Mouse (Mus musculus) liver, adult 2 months (tissue): ENCODE measurements around the gene Ppp1r9a. TPM values are rescaled to one million over a fixed set of nuclear protein-coding genes. Genes with fewer than 3 reads are reported as not detected.
"Not testable (repeated sequence)": the region's sequence is repeated elsewhere in the genome, so short reads cannot be mapped to it uniquely, and the experiment has no call there.

Source experiments
- DNase-seq: peaks from one replicate; pipeline ENCODE4 v3.0.0-alpha.2; 2011; ENCODE audit warnings: low read depth, low spot score; ENCODE audit errors: extremely low read depth
- H3K27ac ChIP-seq: fragments of 200-500 bp; replicated peaks from 2 replicates; pipeline ENCODE4 v1.5.1; 2012; ENCODE audit warnings: low read depth, mild to moderate bottlenecking, control low read depth, inconsistent platforms, low read length; ENCODE audit not compliant: insufficient read depth
- H3K27me3 ChIP-seq: fragments of 200-500 bp; 2 replicates; pipeline ENCODE4 v1.6.1; 2012; ENCODE audit warnings: mild to moderate bottlenecking, moderate library complexity, low read length, inconsistent platforms; ENCODE audit not compliant: control insufficient read depth, insufficient read depth
- H3K36me3 ChIP-seq: fragments of 200-500 bp; 2 replicates; pipeline ENCODE4 v1.6.1; 2012; ENCODE audit warnings: low read length, inconsistent platforms; ENCODE audit not compliant: control insufficient read depth, insufficient read depth
- H3K4me1 ChIP-seq: fragments of 200-500 bp; 2 replicates; pipeline ENCODE4 v1.6.1; 2011; ENCODE audit warnings: low read length; ENCODE audit not compliant: control insufficient read depth, insufficient read depth
- H3K4me3 ChIP-seq: fragments of 200-500 bp; 2 replicates; pipeline ENCODE4 v1.5.1; 2011; ENCODE audit warnings: low read depth, mild to moderate bottlenecking, control low read depth, low read length, moderate library complexity; ENCODE audit not compliant: insufficient read depth
- H3K79me2 ChIP-seq: fragments of 200-500 bp; 2 replicates; pipeline ENCODE4 v1.6.1; 2012; ENCODE audit warnings: inconsistent platforms, mild to moderate bottlenecking, low read length, moderate library complexity; ENCODE audit not compliant: control insufficient read depth, insufficient read depth
- H3K9ac ChIP-seq: fragments of 200-500 bp; 2 replicates; pipeline ENCODE4 v1.6.1; 2012; ENCODE audit warnings: low read depth, mild to moderate bottlenecking, control low read depth, inconsistent platforms, low read length
- CTCF ChIP-seq: fragments of 200-500 bp; IDR thresholded peaks from 2 replicates; pipeline ENCODE4 v1.5.1; 2011; ENCODE audit warnings: low read depth, low read length, control low read depth
- POLR2A ChIP-seq: fragments of 200-500 bp; IDR thresholded peaks from 2 replicates; pipeline ENCODE4 v1.6.1; 2011; ENCODE audit warnings: low read length, control low read depth; ENCODE audit not compliant: insufficient read depth; ENCODE audit errors: extremely low read depth
- WGBS: fragments of 180-500 bp; shearing (Covaris S2); methylation state at CpG from one replicate; pipeline ENCODE4 v1.1.7; 2018; 5-methylcytosine and 5-hydroxymethylcytosine counted together
- polyA plus RNA-seq: library from polyadenylated mRNA; depleted of rRNA; stranded (reverse); fragments of >200 nt; gene quantifications from 2 replicates; pipeline ENCODE4 v1.2.3, GENCODE M21; 2012; rRNA removed
- total RNA-seq: library from RNA; depleted of rRNA; stranded (reverse); fragments of >200 nt; gene quantifications from 2 replicates; pipeline ENCODE4 v1.2.3, GENCODE M21; 2014; rRNA removed

Gene Ppp1r9a
- total RNA-seq = 3.0 and 3.2 TPM in 2 replicates
- 0.22 and 0.75 TPM in 2 replicates for polyA plus RNA-seq

- H3K9ac ChIP-seq = peak within 1 kb of the TSS; percentile 77
- 2% methylated on average over 47 of the region's 49 CpGs for WGBS
- no peaks in the 10 kb centered on the region for H3K36me3 ChIP-seq
- TF ChIP-seq POLR2A = no peak
- peak; percentile 39 for TF ChIP-seq CTCF
- no peak within 1 kb of the TSS for H3K27ac ChIP-seq
- DNase-seq = peak; percentile 31
- H3K79me2 ChIP-seq = no peaks in the 10 kb centered on the region
- H3K4me3 ChIP-seq = peak within 1 kb of the TSS; percentile 74
- H3K4me1 ChIP-seq = no peaks in the 10 kb centered on the region
- H3K27me3 ChIP-seq = no peaks in the 10 kb centered on the region
Observed at GRCm38 (mm10) chr6:4902674-4903324, at the start of gene Ppp1r9a. Gene Ppp1r9a (plus strand): TSS chr6:4902917.

GRCm38 (mm10) chr6:4855236-4855635, 47.5 kb upstream of the Ppp1r9a start:
- Histone ChIP-seq H3K27me3 (no peaks in the 10 kb centered on the region), H3K79me2 (no peaks in the 10 kb centered on the region), H3K9ac (no peak overlapping the region), H3K4me1 (0 out of 2 replicates have a peak, but pooled peaks cover 3% of the 10 kb centered on the region), H3K27ac (no peak overlapping the region), H3K4me3 (no peak overlapping the region), H3K36me3 (no peaks in the 10 kb centered on the region)
- DNase-seq = no peak
- WGBS = 93% methylated on average over 10 of the region's 10 CpGs
- TF ChIP-seq CTCF (no peak), POLR2A (no peak)

- TF ChIP-seq CTCF = no peak
- no peak for TF ChIP-seq POLR2A
- H3K27me3 ChIP-seq = no peaks in the 10 kb centered on the region
- H3K79me2 ChIP-seq = no peaks in the 10 kb centered on the region
- H3K4me1 ChIP-seq = no peaks in the 10 kb centered on the region
- no peaks in the 10 kb centered on the region for H3K36me3 ChIP-seq
- H3K27ac ChIP-seq = no peak overlapping the region
- WGBS = 53% methylated on average over 11 of the region's 11 CpGs
- no peak overlapping the region for H3K4me3 ChIP-seq
- H3K9ac ChIP-seq = no peak overlapping the region
- peak; percentile 84 for DNase-seq
Observed at GRCm38 (mm10) chr6:4856919-4857318, 45.8 kb upstream of the Ppp1r9a start.

- 85% methylated on average over 3 of the region's 3 CpGs for WGBS
- Histone ChIP-seq H3K79me2 (no peaks in the 10 kb centered on the region), H3K27me3 (no peaks in the 10 kb centered on the region), H3K9ac (no peak overlapping the region), H3K36me3 (no peaks in the 10 kb centered on the region), H3K27ac (no peak overlapping the region), H3K4me1 (no peaks in the 10 kb centered on the region), H3K4me3 (no peak overlapping the region)
- TF ChIP-seq POLR2A = no peak
- no peak for TF ChIP-seq CTCF
- no peak for DNase-seq
Observed at GRCm38 (mm10) chr6:4884316-4884715, 18.4 kb upstream of the Ppp1r9a start.

- TF ChIP-seq CTCF (no peak), POLR2A (no peak)
- no peak for DNase-seq
- Histone ChIP-seq H3K36me3 (no peaks in the 10 kb centered on the region), H3K4me3 (no peak overlapping the region), H3K79me2 (no peaks in the 10 kb centered on the region), H3K27me3 (no peaks in the 10 kb centered on the region), H3K4me1 (no peaks in the 10 kb centered on the region), H3K27ac (no peak overlapping the region), H3K9ac (no peak overlapping the region)
- 81% methylated on average over 9 of the region's 9 CpGs for WGBS
Observed at GRCm38 (mm10) chr6:4889544-4889943, 13.2 kb upstream of the Ppp1r9a start.

- Histone ChIP-seq H3K36me3 (no peaks in the 10 kb centered on the region), H3K27ac (no peak overlapping the region), H3K4me1 (no peaks in the 10 kb centered on the region), H3K9ac (no peak overlapping the region), H3K4me3 (no peak overlapping the region), H3K79me2 (no peaks in the 10 kb centered on the region), H3K27me3 (no peaks in the 10 kb centered on the region)
- no peak for TF ChIP-seq POLR2A
- TF ChIP-seq CTCF = no peak
- no peak for DNase-seq
- 82% methylated on average over 11 of the region's 11 CpGs for WGBS
Observed at GRCm38 (mm10) chr6:4892417-4892816, 10.3 kb upstream of the Ppp1r9a start.

GRCm38 (mm10) chr6:4893312-4893711, 9.4 kb upstream of the Ppp1r9a start:
- not testable (repeated sequence) for H3K4me3 ChIP-seq, H3K27me3 ChIP-seq, H3K9ac ChIP-seq, H3K36me3 ChIP-seq, H3K79me2 ChIP-seq, H3K27ac ChIP-seq, DNase-seq, H3K4me1 ChIP-seq
- 81% methylated on average over 12 of the region's 12 CpGs for WGBS
